Mouse (Mus musculus): ENCODE results near the gene Rpa2. TPM values are rescaled to one million over a fixed set of nuclear protein-coding genes. Genes with fewer than 3 reads are reported as not detected.
"Not testable (repeated sequence)": the region's sequence is repeated elsewhere in the genome, so short reads cannot be mapped to it uniquely, and the experiment has no call there.

Gene Rpa2
- polyA plus RNA-seq, 1 experiment from 2014 or later: 156 TPM

DNA sequence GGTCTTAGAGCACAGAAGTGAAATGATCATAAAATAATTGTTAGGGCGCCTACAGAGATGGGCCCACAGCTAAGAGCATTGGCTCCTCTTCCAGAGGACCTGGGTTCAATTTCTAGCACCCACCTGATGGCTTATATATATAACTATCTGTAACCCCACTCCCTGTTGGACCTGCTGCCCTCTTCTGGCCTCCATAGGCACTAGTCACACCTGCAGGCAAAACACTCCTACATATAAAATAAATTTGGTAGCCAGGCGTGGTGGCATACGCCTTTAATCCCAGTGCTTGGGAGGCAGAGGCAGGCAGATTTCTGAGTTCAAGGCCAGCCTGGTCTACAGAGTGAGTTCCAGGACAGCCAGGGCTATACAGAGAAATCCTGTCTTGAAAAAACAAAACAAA, 5.0 kb upstream of the Rpa2 start:
- H3K4me3 ChIP-seq (replicated peaks); ATAC-seq (ENCODE audit: insufficient number of reproducible peaks, insufficient read depth, low FRiP score, low TSS enrichment, low read depth); H3K4me2 ChIP-seq; H3K27me3 ChIP-seq; H3K27ac ChIP-seq; H3K4me1 ChIP-seq (replicated peaks); H3K9ac ChIP-seq (replicated peaks); H3K36me3 ChIP-seq; H3K9me3 ChIP-seq: not testable (repeated sequence)
- WGBS: 88% methylated on average over 3 of the region's 3 CpGs

DNA sequence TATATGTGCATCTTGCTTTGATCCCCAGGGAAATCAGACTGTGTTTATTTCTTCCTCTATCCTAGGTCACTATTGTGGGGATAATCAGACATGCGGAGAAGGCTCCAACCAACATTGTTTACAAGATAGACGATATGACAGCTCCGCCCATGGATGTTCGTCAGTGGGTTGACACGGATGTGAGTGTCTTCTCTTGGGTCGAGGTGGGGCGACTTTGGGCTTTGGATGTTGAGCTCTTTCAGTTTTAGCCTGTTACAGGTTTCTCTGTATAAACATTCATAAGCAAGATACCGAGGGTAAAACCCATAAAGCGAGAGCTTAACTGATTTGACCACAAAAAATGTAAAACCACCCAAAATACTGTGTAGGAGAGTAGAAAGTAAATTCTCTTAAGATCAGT, 3.6 kb downstream of the Rpa2 start:
- H3K9me3 ChIP-seq: no peaks in the 10 kb centered on the region
- ATAC-seq (ENCODE audit: insufficient number of reproducible peaks, insufficient read depth, low FRiP score, low TSS enrichment, low read depth): no peak
- H3K9ac ChIP-seq (replicated peaks): no peak overlapping the region
- no peak overlapping the region for H3K27ac ChIP-seq
- H3K36me3 ChIP-seq: peaks cover 67% of the 10 kb centered on the region
- no peak overlapping the region for H3K4me3 ChIP-seq (replicated peaks)
- H3K4me2 ChIP-seq: no peak overlapping the region
- H3K4me1 ChIP-seq (replicated peaks): peaks cover 9% of the 10 kb centered on the region
- no peaks in the 10 kb centered on the region for H3K27me3 ChIP-seq
- WGBS: 93% methylated on average over 9 of the region's 9 CpGs

DNA sequence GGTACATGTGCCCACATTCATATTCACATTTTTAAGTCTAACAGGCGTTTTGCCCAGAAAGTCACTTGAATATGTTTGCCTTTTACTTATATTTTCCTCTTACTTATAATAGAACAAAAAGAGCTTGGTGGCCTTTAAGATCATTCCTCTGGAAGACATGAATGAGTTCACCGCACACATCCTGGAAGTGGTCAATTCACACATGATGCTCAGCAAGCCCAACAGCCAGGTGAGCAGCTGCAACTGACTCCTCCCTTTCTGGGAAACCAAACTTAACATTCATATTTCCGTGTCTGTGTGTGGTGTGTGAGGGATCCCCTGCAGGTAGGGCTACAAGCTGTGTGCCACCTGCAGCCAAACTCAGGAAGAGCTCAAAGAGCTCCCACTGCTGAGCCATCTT, 6.8 kb downstream of the Rpa2 start:
- no peaks in the 10 kb centered on the region for H3K9me3 ChIP-seq
- no peak overlapping the region for H3K27ac ChIP-seq
- no peaks in the 10 kb centered on the region for H3K27me3 ChIP-seq
- H3K4me3 ChIP-seq (replicated peaks): no peak overlapping the region
- 87% methylated on average over 3 of the region's 3 CpGs for WGBS
- no peaks in the 10 kb centered on the region for H3K4me1 ChIP-seq (replicated peaks)
- ATAC-seq (ENCODE audit: insufficient number of reproducible peaks, insufficient read depth, low FRiP score, low TSS enrichment, low read depth): no peak
- no peak overlapping the region for H3K4me2 ChIP-seq
- no peak overlapping the region for H3K9ac ChIP-seq (replicated peaks)
- peaks cover 97% of the 10 kb centered on the region for H3K36me3 ChIP-seq

DNA sequence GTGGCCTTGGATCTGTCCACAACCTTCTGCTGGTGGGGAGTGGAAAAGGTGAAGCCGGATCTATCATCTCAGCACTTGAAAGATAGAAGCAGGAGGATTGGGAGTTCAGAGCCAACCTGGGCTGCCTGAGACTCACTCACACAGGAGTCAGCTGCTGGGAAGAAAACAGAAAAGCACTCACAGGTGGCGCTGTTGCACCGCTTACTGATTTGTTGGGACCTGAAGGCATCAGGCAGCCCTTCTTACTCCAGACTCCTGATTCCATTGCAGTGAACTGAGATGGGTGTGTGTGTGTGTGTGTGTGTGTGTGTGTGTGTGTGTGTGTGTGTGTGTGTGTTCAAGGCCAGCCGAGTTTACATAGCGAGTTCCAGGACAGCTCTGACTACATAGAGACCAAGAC, 8.6 kb downstream of the Rpa2 start:
- Histone ChIP-seq H3K9me3 (no peaks in the 10 kb centered on the region), H3K36me3 (peaks cover 79% of the 10 kb centered on the region), H3K4me2 (no peak overlapping the region), H3K27ac (no peak overlapping the region), H3K27me3 (no peaks in the 10 kb centered on the region), H3K4me1 (replicated peaks) (no peaks in the 10 kb centered on the region), H3K9ac (replicated peaks) (no peak overlapping the region), H3K4me3 (replicated peaks) (no peak overlapping the region)
- 90% methylated on average over 5 of the region's 5 CpGs for WGBS
- no peak for ATAC-seq (ENCODE audit: insufficient number of reproducible peaks, insufficient read depth, low FRiP score, low TSS enrichment, low read depth)

DNA sequence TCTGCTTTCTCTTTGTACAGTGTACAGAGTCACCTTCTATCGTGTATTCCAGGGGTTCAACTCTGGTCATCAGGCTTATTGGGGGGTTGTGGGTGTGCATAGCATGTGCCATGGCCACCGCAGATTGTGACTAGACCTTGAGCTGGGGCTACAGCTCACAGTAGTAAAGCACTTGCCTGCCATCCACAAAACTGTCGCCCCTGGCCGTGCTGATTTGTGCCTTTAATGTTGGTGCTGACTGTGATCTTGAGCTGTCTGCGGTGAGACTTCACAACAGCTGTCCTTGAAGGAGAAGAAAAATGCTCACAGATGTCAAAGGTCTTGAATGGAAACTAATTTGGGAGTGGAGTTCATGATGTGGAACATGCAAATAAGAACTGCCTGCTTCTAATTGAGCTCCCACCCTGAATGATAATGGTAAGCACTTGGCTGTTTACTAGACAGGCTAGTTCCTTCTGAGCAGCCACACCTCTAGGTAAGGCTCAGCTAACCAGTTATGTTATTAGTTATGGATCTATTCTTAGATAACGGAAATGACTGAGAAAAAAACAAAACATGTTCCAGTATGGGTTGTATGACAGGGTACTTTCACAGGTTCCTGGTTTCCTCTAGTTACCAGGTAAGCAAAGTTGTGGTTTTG, 10.6 kb downstream of the Rpa2 start:
- Histone ChIP-seq H3K36me3 (peaks cover 60% of the 10 kb centered on the region), H3K27ac (no peak overlapping the region), H3K9me3 (no peaks in the 10 kb centered on the region), H3K27me3 (no peaks in the 10 kb centered on the region), H3K4me2 (no peak overlapping the region), H3K4me3 (replicated peaks) (no peak overlapping the region), H3K9ac (replicated peaks) (no peak overlapping the region), H3K4me1 (replicated peaks) (no peaks in the 10 kb centered on the region)
- ATAC-seq (ENCODE audit: insufficient number of reproducible peaks, insufficient read depth, low FRiP score, low TSS enrichment, low read depth): no peak
- WGBS: 84% methylated on average over 6 of the region's 6 CpGs

DNA sequence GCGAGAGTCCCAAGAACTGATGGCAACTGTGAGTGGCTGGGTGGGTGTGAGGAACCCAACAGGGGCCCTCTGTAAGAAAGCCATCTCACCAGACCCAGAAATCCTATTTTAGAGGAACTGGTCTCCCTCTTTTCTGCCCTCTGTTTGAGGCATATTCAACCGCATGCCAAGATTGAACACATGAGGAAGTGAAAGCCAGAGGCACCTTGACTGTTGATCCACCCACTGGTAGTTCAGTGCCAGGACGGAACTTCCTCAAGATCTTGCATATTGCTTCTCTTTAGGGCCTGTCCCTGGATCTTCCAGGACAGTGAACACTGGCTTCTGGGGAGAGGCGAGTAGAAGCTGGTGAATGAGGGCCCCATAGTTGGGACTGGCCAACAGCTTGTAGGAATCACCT, 12.2 kb downstream of the Rpa2 start:
- Histone ChIP-seq H3K36me3 (peaks cover 44% of the 10 kb centered on the region), H3K9ac (replicated peaks) (no peak overlapping the region), H3K27me3 (no peaks in the 10 kb centered on the region), H3K4me1 (replicated peaks) (no peaks in the 10 kb centered on the region), H3K9me3 (no peaks in the 10 kb centered on the region), H3K27ac (no peak overlapping the region), H3K4me3 (replicated peaks) (no peak overlapping the region), H3K4me2 (no peak overlapping the region)
- ATAC-seq (ENCODE audit: insufficient number of reproducible peaks, insufficient read depth, low FRiP score, low TSS enrichment, low read depth): no peak
- WGBS: 84% methylated on average over 4 of the region's 4 CpGs

DNA sequence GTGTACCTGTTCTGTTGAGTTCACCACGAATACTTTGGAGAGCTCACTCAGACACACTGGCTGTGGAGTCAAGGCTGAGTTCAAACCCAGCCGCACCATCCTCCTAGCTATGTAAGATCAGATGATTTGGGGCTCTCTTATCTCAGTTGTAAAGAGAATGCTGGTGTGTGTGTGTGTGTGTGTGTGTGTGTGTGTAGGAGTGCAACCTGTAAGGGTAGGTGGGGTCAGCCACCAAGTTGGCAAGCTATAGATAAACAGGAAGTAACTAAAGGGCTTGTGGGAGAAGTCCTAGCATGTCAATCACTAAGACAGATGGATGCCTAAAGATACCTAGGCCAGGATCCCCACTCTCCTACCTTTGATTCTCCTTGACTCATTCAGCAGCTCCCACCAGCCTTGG, 15.6 kb downstream of the Rpa2 start:
- no peaks in the 10 kb centered on the region for H3K9me3 ChIP-seq
- no peak overlapping the region for H3K4me3 ChIP-seq (replicated peaks)
- ATAC-seq (ENCODE audit: insufficient number of reproducible peaks, insufficient read depth, low FRiP score, low TSS enrichment, low read depth): no peak
- peaks cover 10% of the 10 kb centered on the region for H3K36me3 ChIP-seq
- H3K4me1 ChIP-seq (replicated peaks): no peaks in the 10 kb centered on the region
- no peak overlapping the region for H3K27ac ChIP-seq
- H3K27me3 ChIP-seq: no peaks in the 10 kb centered on the region
- no peak overlapping the region for H3K4me2 ChIP-seq
- H3K9ac ChIP-seq (replicated peaks): no peak overlapping the region
- WGBS: 89% methylated on average over 2 of the region's 2 CpGs

DNA sequence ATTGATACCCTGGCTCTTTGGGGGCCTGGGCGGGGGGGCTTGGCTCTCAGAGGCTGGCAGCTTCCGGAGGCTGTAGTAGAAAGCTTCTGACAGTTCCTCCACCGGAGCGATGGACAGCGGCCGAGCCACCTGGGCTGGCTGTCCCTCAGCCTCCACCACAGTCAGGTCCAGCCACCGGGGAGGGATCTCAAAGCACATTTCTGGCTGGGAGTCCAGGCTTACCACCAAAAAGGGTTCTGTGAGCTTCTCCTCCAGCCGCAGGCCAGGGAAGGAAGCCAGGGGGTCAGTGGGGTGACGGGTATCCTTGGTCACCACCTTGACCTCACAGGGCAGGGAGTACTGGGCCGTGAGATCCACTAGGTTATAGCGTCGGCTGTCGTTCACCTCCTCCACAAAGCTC, 17.1 kb downstream of the Rpa2 start:
- H3K27me3 ChIP-seq: no peaks in the 10 kb centered on the region
- no peak overlapping the region for H3K27ac ChIP-seq
- H3K4me3 ChIP-seq (replicated peaks): no peak overlapping the region
- no peak for ATAC-seq (ENCODE audit: insufficient number of reproducible peaks, insufficient read depth, low FRiP score, low TSS enrichment, low read depth)
- no peak overlapping the region for H3K4me2 ChIP-seq
- H3K36me3 ChIP-seq: no peaks in the 10 kb centered on the region
- WGBS: 89% methylated on average over 13 of the region's 13 CpGs
- no peaks in the 10 kb centered on the region for H3K4me1 ChIP-seq (replicated peaks)
- H3K9me3 ChIP-seq: no peaks in the 10 kb centered on the region
- H3K9ac ChIP-seq (replicated peaks): no peak overlapping the region

DNA sequence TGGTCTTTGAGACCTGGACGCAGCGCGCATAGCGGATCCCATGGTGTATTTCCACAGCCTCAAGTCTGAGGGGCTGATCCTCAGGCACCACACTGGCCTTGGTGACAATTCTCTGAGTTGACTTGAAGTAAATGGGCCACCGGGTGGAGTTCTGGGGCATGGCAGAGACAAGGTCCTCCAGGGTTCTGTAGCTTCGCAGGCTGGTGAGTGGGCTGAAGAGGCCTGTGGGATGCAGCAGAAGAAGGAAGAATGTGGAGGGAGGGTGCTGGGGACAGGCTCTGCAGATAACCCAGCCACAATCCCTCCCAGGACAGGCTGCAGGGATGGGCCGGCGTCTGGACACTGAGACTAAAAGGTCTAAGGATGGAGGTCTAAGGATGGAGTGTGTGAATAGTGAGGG, 21.6 kb downstream of the Rpa2 start:
- H3K4me3 ChIP-seq (replicated peaks): no peak overlapping the region
- H3K36me3 ChIP-seq: no peaks in the 10 kb centered on the region
- H3K27ac ChIP-seq: no peak overlapping the region
- no peaks in the 10 kb centered on the region for H3K4me1 ChIP-seq (replicated peaks)
- no peak overlapping the region for H3K4me2 ChIP-seq
- no peak for ATAC-seq (ENCODE audit: insufficient number of reproducible peaks, insufficient read depth, low FRiP score, low TSS enrichment, low read depth)
- H3K9me3 ChIP-seq: no peaks in the 10 kb centered on the region
- peaks cover 11% of the 10 kb centered on the region for H3K27me3 ChIP-seq
- WGBS: 90% methylated on average over 8 of the region's 8 CpGs
- no peak overlapping the region for H3K9ac ChIP-seq (replicated peaks)

DNA sequence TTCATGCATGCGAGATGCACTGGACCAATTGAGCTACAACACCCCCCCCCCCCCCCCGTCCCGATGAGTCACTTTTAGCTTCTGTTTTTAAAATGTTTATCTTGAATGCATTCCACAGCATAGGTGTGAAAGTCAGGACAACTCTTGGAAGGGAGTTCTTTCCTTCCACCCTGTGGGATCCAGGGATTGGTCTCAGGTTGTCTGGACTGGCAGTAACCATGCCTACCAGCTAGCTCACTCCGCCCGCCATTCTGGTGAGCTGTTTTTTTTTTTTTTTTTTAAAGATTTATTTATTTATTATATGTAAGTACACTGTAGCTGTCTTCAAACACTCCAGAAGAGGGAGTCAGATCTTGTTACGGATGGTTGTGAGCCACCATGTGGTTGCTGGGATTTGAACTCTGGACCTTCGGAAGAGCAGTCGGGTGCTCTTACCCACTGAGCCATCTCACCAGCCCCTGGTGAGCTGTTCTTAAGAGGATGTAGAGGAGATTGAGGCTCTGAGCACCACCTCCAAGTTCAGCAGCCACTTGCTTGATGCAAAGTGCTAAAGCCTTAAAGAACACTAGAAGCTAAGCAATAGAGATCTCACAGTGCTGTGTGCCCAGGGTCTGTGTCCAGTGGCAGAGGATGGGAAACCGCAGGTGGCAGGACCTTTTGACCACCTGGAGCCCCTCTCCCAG, 25.3 kb downstream of the Rpa2 start:
- H3K9me3 ChIP-seq; ATAC-seq (ENCODE audit: insufficient number of reproducible peaks, insufficient read depth, low FRiP score, low TSS enrichment, low read depth); H3K27ac ChIP-seq; H3K4me1 ChIP-seq (replicated peaks); H3K36me3 ChIP-seq; H3K4me3 ChIP-seq (replicated peaks); H3K4me2 ChIP-seq; H3K9ac ChIP-seq (replicated peaks): not testable (repeated sequence)
- WGBS: 84% methylated on average over 8 of the region's 9 CpGs
- H3K27me3 ChIP-seq: peaks cover 42% of the 10 kb centered on the region

DNA sequence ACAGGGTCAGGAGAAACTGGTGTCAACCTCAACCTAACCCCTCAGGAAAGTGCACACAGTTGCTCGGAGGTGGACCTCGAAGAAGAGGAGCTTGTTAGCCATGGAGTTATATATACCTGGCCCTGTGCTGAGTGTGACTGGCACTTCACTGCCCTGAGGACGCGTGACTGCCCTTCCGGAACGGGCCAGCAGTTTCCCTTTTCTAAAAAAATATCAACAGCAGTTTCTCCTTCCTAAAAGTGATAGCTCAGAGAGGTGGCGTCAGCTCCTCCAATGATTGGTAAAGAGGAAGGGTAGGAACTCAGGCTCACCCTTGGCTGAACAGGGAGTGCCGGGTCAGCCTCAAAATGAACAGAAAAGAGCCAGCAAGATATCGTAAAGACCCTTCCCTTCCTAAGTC, 25.9 kb downstream of the Rpa2 start:
- Histone ChIP-seq H3K4me3 (replicated peaks) (no peak overlapping the region), H3K36me3 (no peaks in the 10 kb centered on the region), H3K27ac (no peak overlapping the region), H3K4me1 (replicated peaks) (peaks cover 7% of the 10 kb centered on the region; the same call in 1 of the 2 replicates), H3K9ac (replicated peaks) (no peak overlapping the region), H3K9me3 (no peaks in the 10 kb centered on the region), H3K27me3 (peaks cover 42% of the 10 kb centered on the region), H3K4me2 (no peak overlapping the region)
- ATAC-seq (ENCODE audit: insufficient number of reproducible peaks, insufficient read depth, low FRiP score, low TSS enrichment, low read depth): no peak
- WGBS: 77% methylated on average over 9 of the region's 9 CpGs

DNA sequence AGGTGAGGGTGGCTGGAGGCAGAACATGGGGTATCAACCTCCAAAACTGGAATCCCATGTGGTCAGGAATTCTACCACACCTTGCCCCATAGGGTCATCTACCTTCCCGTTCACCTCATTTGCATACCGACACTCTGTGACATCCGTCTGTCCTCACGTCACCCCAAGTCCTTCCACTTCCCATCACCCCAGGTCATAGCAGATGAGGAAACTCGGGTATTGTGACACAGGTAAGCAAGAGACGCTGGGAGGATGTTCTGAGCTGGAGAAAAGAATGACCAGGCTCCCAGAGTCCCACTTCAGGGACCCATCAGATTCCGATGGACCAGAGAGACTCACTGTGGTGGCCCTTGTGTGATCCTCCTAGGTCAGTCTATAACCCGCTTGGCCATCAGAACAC, 26.6 kb downstream of the Rpa2 start:
- Histone ChIP-seq H3K9ac (replicated peaks) (no peak overlapping the region), H3K4me3 (replicated peaks) (no peak overlapping the region), H3K36me3 (no peaks in the 10 kb centered on the region), H3K27ac (no peak overlapping the region), H3K4me2 (no peak overlapping the region), H3K27me3 (peaks cover 42% of the 10 kb centered on the region), H3K9me3 (no peaks in the 10 kb centered on the region), H3K4me1 (replicated peaks) (peaks cover 7% of the 10 kb centered on the region; the same call in 1 of the 2 replicates)
- WGBS: 75% methylated on average over 8 of the region's 8 CpGs
- ATAC-seq (ENCODE audit: insufficient number of reproducible peaks, insufficient read depth, low FRiP score, low TSS enrichment, low read depth): no peak

Measured in limb, embryonic 12.5 days (tissue).